Mouse (Mus musculus) kidney, postnatal 0 days (tissue): ENCODE results near the gene Lsm4. TPM values are rescaled to one million over a fixed set of nuclear protein-coding genes. Genes with fewer than 3 reads are reported as not detected.

ENCODE experiments used
- ATAC-seq: fragments of 200-750 bp; cut with Nextera tagmentation; replicated peaks from 2 replicates; pipeline ENCODE4 v1.8.0; 2017; ENCODE audit warnings: low read depth, moderate number of reproducible peaks, moderate TSS enrichment, moderate library complexity; ENCODE audit not compliant: low FRiP score
- DNase-seq: peaks from one replicate; pipeline ENCODE4 v3.0.0-alpha.2; 2016; ENCODE audit warnings: low spot score
- H3K27ac ChIP-seq: fragments of 300-500 bp; sonication (generic); 2 replicates; pipeline ENCODE4 v1.5.1; 2014; ENCODE audit warnings: mild to moderate bottlenecking
- H3K27me3 ChIP-seq: fragments of 300-500 bp; sonication (generic); 2 replicates; pipeline ENCODE4 v1.6.1; 2014; ENCODE audit warnings: low read length, mixed read lengths; ENCODE audit not compliant: insufficient read depth
- H3K36me3 ChIP-seq: fragments of 300-500 bp; sonication (generic); 2 replicates; pipeline ENCODE4 v1.6.1; 2014; ENCODE audit warnings: low read length, mixed read lengths; ENCODE audit not compliant: insufficient read depth
- H3K4me1 ChIP-seq: fragments of 300-500 bp; sonication (generic); replicated peaks from 2 replicates; pipeline ENCODE4 v1.6.1; 2014; ENCODE audit warnings: antibody characterized with exemption, low read length, mixed read lengths; ENCODE audit not compliant: insufficient read depth
- H3K4me2 ChIP-seq: fragments of 300-500 bp; sonication (generic); 2 replicates; pipeline ENCODE4 v1.6.1; 2014; ENCODE audit warnings: mild to moderate bottlenecking, low read length, moderate library complexity, mixed read lengths
- H3K4me3 ChIP-seq: fragments of 300-500 bp; sonication (generic); replicated peaks from 2 replicates; pipeline ENCODE4 v1.5.1; 2014; ENCODE audit warnings: low read depth, low read length
- H3K9ac ChIP-seq: fragments of 300-500 bp; sonication (generic); 2 replicates; pipeline ENCODE4 v1.6.1; 2014; ENCODE audit warnings: low read depth, low read length
- H3K9me3 ChIP-seq: fragments of 300-500 bp; sonication (generic); replicated peaks from 2 replicates; pipeline ENCODE4 v1.6.1; 2016; ENCODE audit warnings: low read length, inconsistent platforms, mixed read lengths
- CTCF ChIP-seq: IDR thresholded peaks from 2 replicates; pipeline ENCODE4 v1.5.1; 2016; ENCODE audit warnings: antibody characterized with exemption, low read depth, mild to moderate bottlenecking, moderate library complexity
- WGBS: fragments of 180-500 bp; shearing (Covaris S2); extraction: QIAGEN DNeasy Blood & Tissue Kit; methylation state at CpG from one replicate; pipeline ENCODE4 v1.1.7; 2014; 5-methylcytosine and 5-hydroxymethylcytosine counted together
- polyA plus RNA-seq: library from polyadenylated mRNA; unstranded; fragments of >200 nt; fragmentation: Nextera tagmentation; extraction: Ambion mirVana; gene quantifications from 2 replicates; pipeline ENCODE4 v1.2.1, GENCODE M21; 2015

The Lsm4 gene
- polyA plus RNA-seq, 1 experiment from 2014 or later: 281 TPM

GRCm38 (mm10) chr8:70702842-70703182, 29.8 kb downstream of the Lsm4 start:
- no peak overlapping the region for H3K9ac ChIP-seq
- 0 out of 2 replicates have a peak overlapping the region, but pooled peaks have one; percentile 15 for H3K27ac ChIP-seq
- no peaks in the 10 kb centered on the region for H3K9me3 ChIP-seq
- 78% methylated on average over 3 of the region's 3 CpGs for WGBS
- DNase-seq (no peak), ATAC-seq (no peak)
- no peak for TF ChIP-seq CTCF
- H3K4me2 ChIP-seq: no peak overlapping the region
- H3K4me3 ChIP-seq: no peak overlapping the region
- 0 out of 2 replicates have a peak, but pooled peaks cover 4% of the 10 kb centered on the region for H3K36me3 ChIP-seq
- peaks cover 11% of the 10 kb centered on the region; the same call in 1 of the 2 replicates for H3K4me1 ChIP-seq
- H3K27me3 ChIP-seq: no peaks in the 10 kb centered on the region

- no peaks in the 10 kb centered on the region for H3K27me3 ChIP-seq
- H3K9me3 ChIP-seq: no peaks in the 10 kb centered on the region
- peaks cover 7% of the 10 kb centered on the region; the same call in 1 of the 2 replicates for H3K4me1 ChIP-seq
- 0 out of 2 replicates have a peak within 1 kb of the TSS, but pooled peaks have one; percentile 15 for H3K27ac ChIP-seq
- no peak for TF ChIP-seq CTCF
- ATAC-seq (no peak), DNase-seq (no peak)
- H3K4me3 ChIP-seq: no peak within 1 kb of the TSS
- H3K4me2 ChIP-seq: no peak within 1 kb of the TSS
- H3K36me3 ChIP-seq: 0 out of 2 replicates have a peak, but pooled peaks cover 4% of the 10 kb centered on the region
- no peak within 1 kb of the TSS for H3K9ac ChIP-seq
- 91% methylated on average over 3 of the region's 3 CpGs for WGBS
Measured at GRCm38 (mm10) chr8:70703287-70703686, 30.2 kb downstream of the Lsm4 start, which contains the start of gene Iqcn. Gene Iqcn (plus strand): TSS chr8:70703457.

GRCm38 (mm10) chr8:70708281-70708680, 35.2 kb downstream of the Lsm4 start:
- Histone ChIP-seq H3K9me3 (no peaks in the 10 kb centered on the region), H3K4me3 (no peak overlapping the region), H3K4me2 (no peak overlapping the region), H3K27ac (no peak overlapping the region), H3K4me1 (no peaks in the 10 kb centered on the region), H3K36me3 (no peaks in the 10 kb centered on the region), H3K9ac (no peak overlapping the region), H3K27me3 (no peaks in the 10 kb centered on the region)
- TF ChIP-seq CTCF: no peak
- WGBS: 92% methylated on average over 14 of the region's 14 CpGs
- DNase-seq (no peak), ATAC-seq (no peak)

- ATAC-seq: no peak
- TF ChIP-seq CTCF: no peak
- Histone ChIP-seq H3K9me3 (no peaks in the 10 kb centered on the region), H3K4me2 (no peak overlapping the region), H3K9ac (no peak overlapping the region), H3K27ac (no peak overlapping the region), H3K4me3 (no peak overlapping the region), H3K36me3 (no peaks in the 10 kb centered on the region), H3K27me3 (no peaks in the 10 kb centered on the region), H3K4me1 (no peaks in the 10 kb centered on the region)
- WGBS: 93% methylated on average over 9 of the region's 9 CpGs
- DNase-seq: no peak
Measured at GRCm38 (mm10) chr8:70709794-70710193, 36.7 kb downstream of the Lsm4 start.

GRCm38 (mm10) chr8:70710296-70710695, 37.2 kb downstream of the Lsm4 start:
- DNase-seq (no peak), ATAC-seq (no peak)
- Histone ChIP-seq H3K9ac (no peak overlapping the region), H3K4me3 (no peak overlapping the region), H3K27ac (no peak overlapping the region), H3K4me2 (no peak overlapping the region), H3K27me3 (no peaks in the 10 kb centered on the region), H3K9me3 (no peaks in the 10 kb centered on the region), H3K36me3 (no peaks in the 10 kb centered on the region), H3K4me1 (no peaks in the 10 kb centered on the region)
- no peak for TF ChIP-seq CTCF
- WGBS: 94% methylated on average over 1 of the region's 1 CpGs

- H3K27me3 ChIP-seq: no peaks in the 10 kb centered on the region
- ATAC-seq (no peak), DNase-seq (no peak)
- no peak overlapping the region for H3K9ac ChIP-seq
- no peak overlapping the region for H3K4me3 ChIP-seq
- H3K27ac ChIP-seq: no peak overlapping the region
- H3K9me3 ChIP-seq: no peaks in the 10 kb centered on the region
- H3K36me3 ChIP-seq: no peaks in the 10 kb centered on the region
- no peak for TF ChIP-seq CTCF
- H3K4me1 ChIP-seq: no peaks in the 10 kb centered on the region
- H3K4me2 ChIP-seq: no peak overlapping the region
- WGBS: 84% methylated on average over 11 of the region's 11 CpGs
Measured at GRCm38 (mm10) chr8:70711041-70711440, 38.0 kb downstream of the Lsm4 start.

- no peak for ATAC-seq
- H3K4me1 ChIP-seq: no peaks in the 10 kb centered on the region
- no peak overlapping the region for H3K9ac ChIP-seq
- no peaks in the 10 kb centered on the region for H3K9me3 ChIP-seq
- no peak overlapping the region for H3K27ac ChIP-seq
- H3K27me3 ChIP-seq: no peaks in the 10 kb centered on the region
- no peak overlapping the region for H3K4me3 ChIP-seq
- no peak overlapping the region for H3K4me2 ChIP-seq
- DNase-seq: no peak
- TF ChIP-seq CTCF: no peak
- WGBS: 69% methylated on average over 7 of the region's 7 CpGs
- H3K36me3 ChIP-seq: no peaks in the 10 kb centered on the region
Measured at GRCm38 (mm10) chr8:70713991-70714390, 40.9 kb downstream of the Lsm4 start.
